Mouse (Mus musculus): ENCODE measurements at regions not wholly inside any gene's neighbourhood (a gene's known extent, or its start where the extent isn't known, plus 50 kb on each side); places are given as distances from the start of the nearest gene placed in this dataset.

- no peak overlapping the region for H3K4me3 ChIP-seq (ENCODE audit: low read depth, low read length)
- H3K4me1 ChIP-seq (ENCODE audit: insufficient read depth, low read depth, low read length): peaks cover 36% of the 10 kb centered on the region
- no peaks in the 10 kb centered on the region for H3K27me3 ChIP-seq (ENCODE audit: insufficient read depth, low read length)
- TF ChIP-seq GATA1 (IDR thresholded peaks at IDR 0.05; ENCODE audit: borderline replicate concordance, low read length) (no peak), CTCF (IDR thresholded peaks at IDR 0.05; ENCODE audit: low read depth, low read length) (0 out of 2 replicates have a peak, but pooled peaks have one; percentile 40), POLR2AphosphoS5 (IDR thresholded peaks at IDR 0.05; ENCODE audit: insufficient replicate concordance, low read depth, low read length) (no peak), TAL1 (conservative IDR thresholded peaks at IDR 0.05; ENCODE audit: low read depth, low read length) (no peak)
- H3K36me3 ChIP-seq (replicated peaks): no peaks in the 10 kb centered on the region
- no peaks in the 10 kb centered on the region for H3K9me3 ChIP-seq (replicated peaks)
- ATAC-seq (ENCODE audit: extremely low read depth, insufficient number of reproducible peaks, low FRiP score, poor library complexity, severe bottlenecking) (no peak), DNase-seq (ENCODE audit: low spot score) (no peak)
These were observed 186.6 kb upstream of the Jmjd1c start for GRCm38 (mm10) chr10:66909204-66909889.

GRCm38 (mm10) chr10:66909905-66910681 lies 185.8 kb upstream of the Jmjd1c start:
- Histone ChIP-seq H3K36me3 (replicated peaks) (no peaks in the 10 kb centered on the region), H3K27me3 (ENCODE audit: insufficient read depth, low read length) (no peaks in the 10 kb centered on the region), H3K4me1 (ENCODE audit: insufficient read depth, low read depth, low read length) (peaks cover 36% of the 10 kb centered on the region), H3K9me3 (replicated peaks) (no peaks in the 10 kb centered on the region), H3K4me3 (ENCODE audit: low read depth, low read length) (no peak overlapping the region)
- ATAC-seq (ENCODE audit: extremely low read depth, insufficient number of reproducible peaks, low FRiP score, poor library complexity, severe bottlenecking): no peak
- DNase-seq (ENCODE audit: low spot score): no peak
- TF ChIP-seq GATA2 (IDR thresholded peaks at IDR 0.05; ENCODE audit: borderline replicate concordance, low read depth, low read length) (no peak), TAL1 (conservative IDR thresholded peaks at IDR 0.05; ENCODE audit: low read depth, low read length) (no peak), GATA1 (IDR thresholded peaks at IDR 0.05; ENCODE audit: borderline replicate concordance, low read length) (no peak), POLR2AphosphoS5 (IDR thresholded peaks at IDR 0.05; ENCODE audit: insufficient replicate concordance, low read depth, low read length) (no peak), CTCF (IDR thresholded peaks at IDR 0.05; ENCODE audit: low read depth, low read length) (no peak)

GRCm38 (mm10) chr10:66911261-66911911 lies 184.5 kb upstream of the Jmjd1c start:
- peak; percentile 48 for ATAC-seq (ENCODE audit: extremely low read depth, insufficient number of reproducible peaks, low FRiP score, poor library complexity, severe bottlenecking)
- 0 out of 2 replicates have a peak, but pooled peaks cover 2% of the 10 kb centered on the region for H3K27me3 ChIP-seq (ENCODE audit: insufficient read depth, low read length)
- H3K36me3 ChIP-seq (replicated peaks): no peaks in the 10 kb centered on the region
- H3K4me1 ChIP-seq (ENCODE audit: insufficient read depth, low read depth, low read length): peaks cover 36% of the 10 kb centered on the region
- TF ChIP-seq TAL1 (conservative IDR thresholded peaks at IDR 0.05; ENCODE audit: low read depth, low read length): peak; percentile 16; the same call in 1 of the 2 replicates
- no peak for TF ChIP-seq CTCF (IDR thresholded peaks at IDR 0.05; ENCODE audit: low read depth, low read length)
- peak; percentile 16 for DNase-seq (ENCODE audit: low spot score)
- H3K4me3 ChIP-seq (ENCODE audit: low read depth, low read length): peak overlapping the region; percentile 50; the same call in 1 of the 2 replicates
- H3K9me3 ChIP-seq (replicated peaks): no peaks in the 10 kb centered on the region

GRCm38 (mm10) chr10:66912440-66912839 lies 183.5 kb upstream of the Jmjd1c start:
- Histone ChIP-seq H3K9me3 (replicated peaks) (no peaks in the 10 kb centered on the region), H3K4me3 (ENCODE audit: low read depth, low read length) (no peak overlapping the region), H3K36me3 (replicated peaks) (no peaks in the 10 kb centered on the region), H3K27me3 (ENCODE audit: insufficient read depth, low read length) (0 out of 2 replicates have a peak, but pooled peaks cover 2% of the 10 kb centered on the region), H3K4me1 (ENCODE audit: insufficient read depth, low read depth, low read length) (peaks cover 33% of the 10 kb centered on the region)
- DNase-seq (ENCODE audit: low spot score) (no peak), ATAC-seq (ENCODE audit: extremely low read depth, insufficient number of reproducible peaks, low FRiP score, poor library complexity, severe bottlenecking) (no peak)
- TF ChIP-seq GATA2 (IDR thresholded peaks at IDR 0.05; ENCODE audit: borderline replicate concordance, low read depth, low read length) (no peak), GATA1 (IDR thresholded peaks at IDR 0.05; ENCODE audit: borderline replicate concordance, low read length) (no peak), POLR2AphosphoS5 (IDR thresholded peaks at IDR 0.05; ENCODE audit: insufficient replicate concordance, low read depth, low read length) (no peak), TAL1 (conservative IDR thresholded peaks at IDR 0.05; ENCODE audit: low read depth, low read length) (no peak), CTCF (IDR thresholded peaks at IDR 0.05; ENCODE audit: low read depth, low read length) (no peak)

GRCm38 (mm10) chr10:66913187-66913586 lies 182.7 kb upstream of the Jmjd1c start:
- TF ChIP-seq POLR2AphosphoS5 (IDR thresholded peaks at IDR 0.05; ENCODE audit: insufficient replicate concordance, low read depth, low read length): no peak
- no peak for TF ChIP-seq GATA1 (IDR thresholded peaks at IDR 0.05; ENCODE audit: borderline replicate concordance, low read length)
- TF ChIP-seq CTCF (IDR thresholded peaks at IDR 0.05; ENCODE audit: low read depth, low read length): no peak
- no peak for TF ChIP-seq TAL1 (conservative IDR thresholded peaks at IDR 0.05; ENCODE audit: low read depth, low read length)
- TF ChIP-seq GATA2 (IDR thresholded peaks at IDR 0.05; ENCODE audit: borderline replicate concordance, low read depth, low read length): no peak
- ATAC-seq (ENCODE audit: extremely low read depth, insufficient number of reproducible peaks, low FRiP score, poor library complexity, severe bottlenecking): no peak
- H3K36me3 ChIP-seq (replicated peaks): no peaks in the 10 kb centered on the region
- no peak overlapping the region for H3K4me3 ChIP-seq (ENCODE audit: low read depth, low read length)
- no peaks in the 10 kb centered on the region for H3K9me3 ChIP-seq (replicated peaks)
- peaks cover 28% of the 10 kb centered on the region for H3K4me1 ChIP-seq (ENCODE audit: insufficient read depth, low read depth, low read length)
- DNase-seq (ENCODE audit: low spot score): no peak
- 0 out of 2 replicates have a peak, but pooled peaks cover 2% of the 10 kb centered on the region for H3K27me3 ChIP-seq (ENCODE audit: insufficient read depth, low read length)

GRCm38 (mm10) chr10:66913627-66914026 lies 182.3 kb upstream of the Jmjd1c start:
- Histone ChIP-seq H3K36me3 (replicated peaks) (no peaks in the 10 kb centered on the region), H3K27me3 (ENCODE audit: insufficient read depth, low read length) (0 out of 2 replicates have a peak, but pooled peaks cover 2% of the 10 kb centered on the region), H3K4me3 (ENCODE audit: low read depth, low read length) (no peak overlapping the region), H3K9me3 (replicated peaks) (no peaks in the 10 kb centered on the region), H3K4me1 (ENCODE audit: insufficient read depth, low read depth, low read length) (peaks cover 23% of the 10 kb centered on the region)
- TF ChIP-seq CTCF (IDR thresholded peaks at IDR 0.05; ENCODE audit: low read depth, low read length): no peak
- TF ChIP-seq TAL1 (conservative IDR thresholded peaks at IDR 0.05; ENCODE audit: low read depth, low read length): no peak
- TF ChIP-seq GATA2 (IDR thresholded peaks at IDR 0.05; ENCODE audit: borderline replicate concordance, low read depth, low read length): no peak
- TF ChIP-seq GATA1 (IDR thresholded peaks at IDR 0.05; ENCODE audit: borderline replicate concordance, low read length): no peak
- TF ChIP-seq POLR2AphosphoS5 (IDR thresholded peaks at IDR 0.05; ENCODE audit: insufficient replicate concordance, low read depth, low read length): no peak
- ATAC-seq (ENCODE audit: extremely low read depth, insufficient number of reproducible peaks, low FRiP score, poor library complexity, severe bottlenecking) (no peak), DNase-seq (ENCODE audit: low spot score) (no peak)
